Mouse (Mus musculus) embryonic fibroblast, embryonic 13.5 days (primary cell): ENCODE measurements at regions not wholly inside any gene's neighbourhood (a gene's known extent, or its start where the extent isn't known, plus 50 kb on each side); places are given as distances from the start of the nearest gene placed in this dataset.

Experiments used
- H3K27ac ChIP-seq: 2 replicates; pipeline ENCODE4 v1.5.1; 2012; ENCODE audit warnings: low read length, control low read depth, inconsistent platforms; ENCODE audit not compliant: insufficient read depth
- H3K4me1 ChIP-seq: 2 replicates; pipeline ENCODE4 v1.6.1; 2011; ENCODE audit warnings: low read length; ENCODE audit not compliant: control insufficient read depth, insufficient read depth
- H3K4me3 ChIP-seq: 2 replicates; pipeline ENCODE4 v1.5.1; 2011; ENCODE audit warnings: mild to moderate bottlenecking, control low read depth, low read length; ENCODE audit not compliant: insufficient read depth
- CTCF ChIP-seq: IDR thresholded peaks from 2 replicates; pipeline ENCODE4 v1.5.1; 2011; ENCODE audit warnings: mild to moderate bottlenecking, control low read depth, low read length, moderate library complexity, borderline replicate concordance; ENCODE audit not compliant: insufficient read depth
- POLR2A ChIP-seq: IDR thresholded peaks from 2 replicates; pipeline ENCODE4 v1.6.1; 2011; ENCODE audit warnings: low read depth, mild to moderate bottlenecking, control low read depth, low read length, moderate library complexity

- TF ChIP-seq POLR2A (no peak), CTCF (no peak)
- H3K4me3 ChIP-seq, result no peak overlapping the region
- no peaks in the 10 kb centered on the region for H3K4me1 ChIP-seq
- H3K27ac ChIP-seq, result no peak overlapping the region
These were observed 224.6 kb upstream of the Osr1 start for GRCm38 (mm10) chr12:9345359-9345758.

GRCm38 (mm10) chr12:9355512-9355911, 214.4 kb upstream of the Osr1 start:
- peaks cover 5% of the 10 kb centered on the region; the same call in 1 of the 2 replicates for H3K4me1 ChIP-seq
- no peak for TF ChIP-seq CTCF
- TF ChIP-seq POLR2A, result no peak
- no peak overlapping the region for H3K4me3 ChIP-seq
- H3K27ac ChIP-seq, result no peak overlapping the region

- no peak overlapping the region for H3K4me3 ChIP-seq
- peak overlapping the region; percentile 23; the same call in 1 of the 2 replicates for H3K27ac ChIP-seq
- H3K4me1 ChIP-seq, result peaks cover 5% of the 10 kb centered on the region; the same call in 1 of the 2 replicates
- TF ChIP-seq POLR2A (no peak), CTCF (no peak)
These were observed 212.1 kb upstream of the Osr1 start for GRCm38 (mm10) chr12:9357856-9358255.

- TF ChIP-seq CTCF (no peak), POLR2A (no peak)
- H3K4me1 ChIP-seq, result peaks cover 5% of the 10 kb centered on the region; the same call in 1 of the 2 replicates
- no peak overlapping the region for H3K27ac ChIP-seq
- no peak overlapping the region for H3K4me3 ChIP-seq
These were observed 211.0 kb upstream of the Osr1 start for GRCm38 (mm10) chr12:9358872-9359271.

GRCm38 (mm10) chr12:9365931-9366330, 204.0 kb upstream of the Osr1 start:
- TF ChIP-seq CTCF (no peak), POLR2A (no peak)
- peaks cover 9% of the 10 kb centered on the region for H3K4me1 ChIP-seq
- H3K4me3 ChIP-seq, result no peak overlapping the region
- H3K27ac ChIP-seq, result no peak overlapping the region

- H3K4me1 ChIP-seq, result peaks cover 9% of the 10 kb centered on the region
- H3K27ac ChIP-seq, result peak overlapping the region; percentile 41
- TF ChIP-seq CTCF (no peak), POLR2A (no peak)
- H3K4me3 ChIP-seq, result no peak overlapping the region
These were observed 201.2 kb upstream of the Osr1 start for GRCm38 (mm10) chr12:9368682-9369081.

- H3K4me1 ChIP-seq, result no peaks in the 10 kb centered on the region
- no peak overlapping the region for H3K4me3 ChIP-seq
- TF ChIP-seq POLR2A (no peak), CTCF (no peak)
- H3K27ac ChIP-seq, result no peak overlapping the region
These were observed 168.0 kb upstream of the Osr1 start for GRCm38 (mm10) chr12:9401956-9402355.

- Histone ChIP-seq H3K4me1 (no peaks in the 10 kb centered on the region), H3K4me3 (no peak overlapping the region), H3K27ac (no peak overlapping the region)
- no peak for TF ChIP-seq POLR2A
- no peak for TF ChIP-seq CTCF
These were observed 164.9 kb upstream of the Osr1 start for GRCm38 (mm10) chr12:9404981-9405380.

GRCm38 (mm10) chr12:9419311-9419710, 150.6 kb upstream of the Osr1 start:
- H3K4me1 ChIP-seq, result no peaks in the 10 kb centered on the region
- no peak overlapping the region for H3K4me3 ChIP-seq
- no peak overlapping the region for H3K27ac ChIP-seq
- TF ChIP-seq POLR2A (no peak), CTCF (no peak)

- TF ChIP-seq CTCF (no peak), POLR2A (no peak)
- H3K4me3 ChIP-seq, result no peak overlapping the region
- no peak overlapping the region for H3K27ac ChIP-seq
- H3K4me1 ChIP-seq, result no peaks in the 10 kb centered on the region
These were observed 139.3 kb upstream of the Osr1 start for GRCm38 (mm10) chr12:9430656-9431055.
